ENCODE assay signal across 33 mouse cellular contexts in the genomic region with DNA sequence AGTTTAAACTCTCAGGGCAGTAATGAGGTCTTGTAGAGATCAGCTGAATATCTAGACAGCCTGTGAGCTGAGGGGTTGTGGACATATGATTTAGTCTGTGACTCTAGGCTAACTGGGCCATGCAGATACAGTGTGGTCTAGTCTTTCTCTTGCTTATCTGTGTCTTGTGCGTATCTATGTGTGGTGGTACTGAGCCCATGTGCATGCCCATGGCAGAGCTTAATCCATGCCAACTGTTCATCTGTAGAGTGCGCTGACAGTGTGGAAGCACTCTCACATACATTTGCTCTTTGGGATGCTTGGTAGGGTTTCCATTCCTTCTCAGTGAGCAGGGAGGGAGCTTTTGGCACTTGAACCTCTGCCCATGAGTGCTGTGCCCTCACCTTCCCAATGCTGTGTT. TPM values are rescaled to one million over a fixed set of nuclear protein-coding genes. Genes with fewer than 3 reads are reported as not detected.
DNase-seq lines count a peak whose midpoint lies in the region; ATAC-seq and TF ChIP-seq lines count a peak whose summit lies in the region.
"Had no signal": no experiment of that assay in that cellular context is flagged by ENCODE, and none has a peak within 500 bp of the region (broad histone marks: within the 10 kb centered on the region; RNA-seq: fewer than 3 reads in every experiment).

No protein-coding gene starts in this region.

- TF ChIP-seq POLR2A in cerebellum, adult 2 months (IDR thresholded peaks at IDR 0.05; ENCODE audit: borderline replicate concordance, insufficient read depth, low read length): no peak

- H3K9me3 ChIP-seq in heart, embryonic 10.5 days: no peaks in the 10 kb centered on the region
- no peaks in the 10 kb centered on the region for H3K9me3 ChIP-seq in intestine, embryonic 15.5 days
- no peaks in the 10 kb centered on the region for H3K9me3 ChIP-seq in intestine, embryonic 16.5 days (ENCODE audit: control insufficient read depth, low read length)
- no peaks in the 10 kb centered on the region for H3K9me3 ChIP-seq in liver, embryonic 14.5 days (ENCODE audit: control insufficient read depth, low read length)
- H3K9me3 ChIP-seq: forebrain, embryonic 10.5 days; forebrain, embryonic 13.5 days; G1E had no signal

- no peak overlapping the region for H3K4me2 ChIP-seq in intestine, embryonic 15.5 days (replicated peaks)
- no peak overlapping the region for H3K4me2 ChIP-seq in intestine, embryonic 16.5 days (ENCODE audit: low read depth, low read length)
- H3K4me2 ChIP-seq in liver, embryonic 14.5 days (ENCODE audit: low read depth): peak overlapping the region; percentile 31; the same call in 1 of the 2 replicates
- H3K4me2 ChIP-seq: forebrain, embryonic 13.5 days; hindbrain, embryonic 14.5 days had no signal

- H3K9ac ChIP-seq in intestine, embryonic 15.5 days: no peak overlapping the region
- no peak overlapping the region for H3K9ac ChIP-seq in intestine, embryonic 16.5 days (ENCODE audit: low read depth, low read length)
- H3K9ac ChIP-seq in liver, embryonic 14.5 days (replicated peaks): no peak overlapping the region
- H3K9ac ChIP-seq: forebrain, embryonic 13.5 days; hindbrain, embryonic 14.5 days had no signal

- H3K4me1 ChIP-seq in heart, embryonic 10.5 days: no peaks in the 10 kb centered on the region
- no peaks in the 10 kb centered on the region for H3K4me1 ChIP-seq in intestine, embryonic 15.5 days (replicated peaks)
- 0 out of 2 replicates have a peak, but pooled peaks cover 4% of the 10 kb centered on the region for H3K4me1 ChIP-seq in intestine, embryonic 16.5 days (ENCODE audit: control insufficient read depth, insufficient read depth, low read length)
- peaks cover 0 to 3% of the 10 kb centered on the region in 2 experiments; a peak in 2 of 4 replicates for H3K4me1 ChIP-seq in liver, embryonic 14.5 days (replicated peaks; ENCODE audit: control insufficient read depth in 2 of 2, insufficient read depth in 2 of 2, low read length in 1 of 2)
- H3K4me1 ChIP-seq in cerebellum, adult 2 months (ENCODE audit: control insufficient read depth, insufficient read depth, low read length): no peaks in the 10 kb centered on the region
- H3K4me1 ChIP-seq: forebrain, embryonic 13.5 days had no signal

- H3K27ac ChIP-seq in heart, embryonic 10.5 days: no peak overlapping the region
- no peak overlapping the region for H3K27ac ChIP-seq in intestine, embryonic 15.5 days
- no peak overlapping the region for H3K27ac ChIP-seq in intestine, embryonic 16.5 days (ENCODE audit: low read length)
- no peak overlapping the region for H3K27ac ChIP-seq in liver, embryonic 14.5 days
- no peak overlapping the region for H3K27ac ChIP-seq in cerebellum, adult 2 months (ENCODE audit: insufficient read depth, low read length)
- H3K27ac ChIP-seq: forebrain, embryonic 10.5 days; forebrain, embryonic 13.5 days; heart, adult 2 months; hindbrain, embryonic 14.5 days; hindbrain, postnatal 0 days had no signal

- H3K36me3 ChIP-seq in heart, embryonic 10.5 days: no peaks in the 10 kb centered on the region
- no peaks in the 10 kb centered on the region for H3K36me3 ChIP-seq in intestine, embryonic 15.5 days
- no peaks in the 10 kb centered on the region for H3K36me3 ChIP-seq in intestine, embryonic 16.5 days (ENCODE audit: control insufficient read depth, insufficient read depth, low read length)
- H3K36me3 ChIP-seq in liver, embryonic 14.5 days (replicated peaks; ENCODE audit: control insufficient read depth, insufficient read depth, low read depth): no peaks in the 10 kb centered on the region
- H3K36me3 ChIP-seq: forebrain, embryonic 10.5 days; G1E had no signal

- no peak for TF ChIP-seq CTCF in liver, embryonic 14.5 days (IDR thresholded peaks at IDR 0.05; ENCODE audit: low read depth)
- TF ChIP-seq CTCF in cerebellum, adult 2 months (IDR thresholded peaks at IDR 0.05; ENCODE audit: borderline replicate concordance, insufficient read depth, low read depth, low read length): no peak

- TF ChIP-seq EP300 in liver, embryonic 14.5 days (IDR thresholded peaks at IDR 0.05; ENCODE audit: low read depth): no peak

- peak; percentile 52; the same call in 1 of the 2 replicates for ATAC-seq in intestine, embryonic 15.5 days
- no peak for ATAC-seq in intestine, embryonic 16.5 days
- peak; percentile 68; the same call in 1 of the 2 replicates for ATAC-seq in common myeloid progenitor, adult 5-6 weeks (replicated peaks; ENCODE audit: low read depth, poor library complexity, severe bottlenecking)
- 0 out of 2 replicates have a peak, but pooled peaks have one; percentile 28 for ATAC-seq in liver, embryonic 14.5 days (ENCODE audit: insufficient read depth)
- no peak for ATAC-seq in granulocyte monocyte progenitor cell, adult 5-6 weeks (replicated peaks; ENCODE audit: poor library complexity, severe bottlenecking)
- ATAC-seq: forebrain, embryonic 13.5 days; forebrain, embryonic 16.5 days; hindbrain, postnatal 0 days; inflammation-experienced regulatory T-cells, adult 6 months; Patski had no signal

- WGBS in heart, embryonic 10.5 days: 77% methylated on average over 2 of the region's 2 CpGs
- 88% methylated on average over 2 of the region's 2 CpGs for WGBS in intestine, embryonic 15.5 days
- WGBS in intestine, embryonic 16.5 days: 84% methylated on average over 2 of the region's 2 CpGs
- WGBS in liver, embryonic 14.5 days (ENCODE audit: insufficient replicate concordance): 60% methylated on average over 2 of the region's 2 CpGs
- 62% methylated on average over 2 of the region's 2 CpGs for WGBS in cerebellum, adult 2 months

- peak; percentile 56 for DNase-seq in heart, embryonic 10.5 days (ENCODE audit: low spot score)
- no peak for DNase-seq in heart, adult 18-20 months
- DNase-seq in liver, embryonic 14.5 days (ENCODE audit: low read depth in 3 of 3, low spot score in 3 of 3): no peak
- no peak for DNase-seq in cerebellum, adult 2 months
- DNase-seq: adrenal gland, postnatal 10 days; adrenal gland, postnatal 36 days; B cell, adult 2 months; cerebellum, adult 18-20 months; cerebellum, postnatal 10 days; cerebellum, postnatal 36 days; gastrocnemius, postnatal 10 days; gastrocnemius, postnatal 36 days; heart, adult 2 months; heart, postnatal 4 days; kidney, adult 11 months had no signal

- no peak overlapping the region for H3K4me3 ChIP-seq in heart, embryonic 10.5 days
- H3K4me3 ChIP-seq in intestine, embryonic 15.5 days (replicated peaks): no peak overlapping the region
- H3K4me3 ChIP-seq in intestine, embryonic 16.5 days (ENCODE audit: low read length): no peak overlapping the region
- no peak overlapping the region for H3K4me3 ChIP-seq in liver, embryonic 14.5 days (ENCODE audit: insufficient read depth in 1 of 2, low read depth in 2 of 2, low read length in 2 of 2)
- no peak overlapping the region for H3K4me3 ChIP-seq in cerebellum, adult 2 months (replicated peaks; ENCODE audit: insufficient read depth, low read depth, low read length)
- H3K4me3 ChIP-seq: forebrain, embryonic 10.5 days; forebrain, embryonic 13.5 days; heart, adult 2 months had no signal

- H3K27me3 ChIP-seq in heart, embryonic 10.5 days (ENCODE audit: insufficient read depth, poor library complexity, severe bottlenecking): 0 out of 2 replicates have a peak, but pooled peaks cover 4% of the 10 kb centered on the region
- H3K27me3 ChIP-seq in intestine, embryonic 15.5 days (replicated peaks): no peaks in the 10 kb centered on the region
- H3K27me3 ChIP-seq in intestine, embryonic 16.5 days (replicated peaks; ENCODE audit: control insufficient read depth, insufficient read depth, low read length): no peaks in the 10 kb centered on the region
- no peaks in the 10 kb centered on the region for H3K27me3 ChIP-seq in liver, embryonic 14.5 days (ENCODE audit: control insufficient read depth, insufficient read depth, low read length)
- H3K27me3 ChIP-seq in cerebellum, adult 2 months (ENCODE audit: control insufficient read depth, insufficient read depth, low read length): no peaks in the 10 kb centered on the region

RNA-seq across cellular contexts. Expression of gene Cdc20b, which starts 13.4 kb away (rescaled TPM):
- polyA plus RNA-seq in heart, embryonic 10.5 days (2016; fragmentation: Nextera tagmentation; extraction: Ambion mirVana): not detected in 2 replicates
- total RNA-seq in heart, adult 18-20 months (2021): not detected
- not detected in 2 replicates for polyA plus RNA-seq in intestine, embryonic 15.5 days (2015; fragmentation: Nextera tagmentation; extraction: Ambion mirVana)
- polyA plus RNA-seq in intestine, embryonic 16.5 days (2015; fragmentation: Nextera tagmentation; extraction: Ambion mirVana): not detected in 2 replicates
- not detected in 2 replicates for total RNA-seq in common myeloid progenitor, adult 5-6 weeks (2017)
- polyA plus RNA-seq in liver, embryonic 14.5 days (2012; rRNA removed): 0.02 TPM in 1 of 2 replicates, not detected in the other
- polyA plus RNA-seq in liver, embryonic 14.5 days (2014; fragmentation: Nextera tagmentation; extraction: Ambion mirVana): not detected in 2 replicates
- polyA plus RNA-seq in cerebellum, adult 2 months (2012; rRNA removed): 0.14 TPM in 1 of 2 replicates, not detected in the other
- total RNA-seq in granulocyte monocyte progenitor cell, adult 5-6 weeks (2014; fragmentation: Nextera tagmentation): not detected in 2 replicates
- total RNA-seq in granulocyte monocyte progenitor cell, adult 5-6 weeks (2017): not detected in 2 replicates
- total RNA-seq: adrenal gland, adult 18-20 months; adrenal gland, postnatal 10 days; adrenal gland, postnatal 36 days; CH12.LX; G1E; gastrocnemius, adult 18-20 months; gastrocnemius, postnatal 10 days; gastrocnemius, postnatal 36 days; heart, adult 2 months; heart, postnatal 4 days had no signal
- polyA plus RNA-seq: embryonic facial prominence, embryonic 11.5 days; G1E; heart, embryonic 14.5 days; heart, postnatal 0 days; inflammation-experienced regulatory T-cells, adult 6 months; Patski had no signal

RNA-seq across cellular contexts. Expression of gene Gpx8, which starts 24.7 kb away (rescaled TPM):
- 124 and 134 TPM in 2 replicates for polyA plus RNA-seq in heart, embryonic 10.5 days (2016; fragmentation: Nextera tagmentation; extraction: Ambion mirVana)
- 10 to 100 TPM; 31.2 to 42.3 TPM for total RNA-seq in heart, adult 18-20 months (2021)
- polyA plus RNA-seq in intestine, embryonic 15.5 days (2015; fragmentation: Nextera tagmentation; extraction: Ambion mirVana): 106 and 119 TPM in 2 replicates
- polyA plus RNA-seq in intestine, embryonic 16.5 days (2015; fragmentation: Nextera tagmentation; extraction: Ambion mirVana): 80.4 and 91.0 TPM in 2 replicates
- total RNA-seq in common myeloid progenitor, adult 5-6 weeks (2017): 2.1 TPM in 1 of 2 replicates, not detected in the other
- polyA plus RNA-seq in liver, embryonic 14.5 days (2012; rRNA removed): 2.2 and 3.1 TPM in 2 replicates
- 6.4 and 6.8 TPM in 2 replicates for polyA plus RNA-seq in liver, embryonic 14.5 days (2014; fragmentation: Nextera tagmentation; extraction: Ambion mirVana)
- polyA plus RNA-seq in cerebellum, adult 2 months (2012; rRNA removed): 7.8 and 9.5 TPM in 2 replicates
- total RNA-seq in granulocyte monocyte progenitor cell, adult 5-6 weeks (2014; fragmentation: Nextera tagmentation): not detected in 2 replicates
- not detected in 2 replicates for total RNA-seq in granulocyte monocyte progenitor cell, adult 5-6 weeks (2017)
- total RNA-seq: CH12.LX had no signal
- polyA plus RNA-seq: G1E; inflammation-experienced regulatory T-cells, adult 6 months had no signal

RNA-seq across cellular contexts. Expression of gene Mcidas, which starts 27.9 kb away (rescaled TPM):
- 0.13 TPM in 1 of 2 replicates, not detected in the other for polyA plus RNA-seq in heart, embryonic 10.5 days (2016; fragmentation: Nextera tagmentation; extraction: Ambion mirVana)
- total RNA-seq in heart, adult 18-20 months (2021): not detected
- 0.09 TPM in 1 of 2 replicates, not detected in the other for polyA plus RNA-seq in intestine, embryonic 15.5 days (2015; fragmentation: Nextera tagmentation; extraction: Ambion mirVana)
- polyA plus RNA-seq in intestine, embryonic 16.5 days (2015; fragmentation: Nextera tagmentation; extraction: Ambion mirVana): 0.05 TPM in 1 of 2 replicates, not detected in the other
- total RNA-seq in common myeloid progenitor, adult 5-6 weeks (2017): not detected in 2 replicates
- not detected in 2 replicates for polyA plus RNA-seq in liver, embryonic 14.5 days (2012; rRNA removed)
- polyA plus RNA-seq in liver, embryonic 14.5 days (2014; fragmentation: Nextera tagmentation; extraction: Ambion mirVana): not detected in 2 replicates
- 0.05 and 0.07 TPM in 2 replicates for polyA plus RNA-seq in cerebellum, adult 2 months (2012; rRNA removed)
- total RNA-seq in granulocyte monocyte progenitor cell, adult 5-6 weeks (2014; fragmentation: Nextera tagmentation): not detected in 2 replicates
- not detected in 2 replicates for total RNA-seq in granulocyte monocyte progenitor cell, adult 5-6 weeks (2017)
- total RNA-seq: adrenal gland, adult 18-20 months; adrenal gland, postnatal 10 days; adrenal gland, postnatal 36 days; CH12.LX; gastrocnemius, adult 18-20 months; gastrocnemius, postnatal 10 days; gastrocnemius, postnatal 36 days; heart, adult 2 months; heart, postnatal 4 days had no signal
- polyA plus RNA-seq: embryonic facial prominence, embryonic 11.5 days; G1E; heart, embryonic 14.5 days; heart, postnatal 0 days; inflammation-experienced regulatory T-cells, adult 6 months had no signal

RNA-seq across cellular contexts. Expression of gene Ccno, which starts 33.9 kb away (rescaled TPM):
- polyA plus RNA-seq in heart, embryonic 10.5 days (2016; fragmentation: Nextera tagmentation; extraction: Ambion mirVana): 0.10 TPM in 1 of 2 replicates, not detected in the other
- under 1 TPM in 1 of 2 experiments, not detected in 1; 0.21 TPM for total RNA-seq in heart, adult 18-20 months (2021)
- polyA plus RNA-seq in intestine, embryonic 15.5 days (2015; fragmentation: Nextera tagmentation; extraction: Ambion mirVana): 0.27 and 0.34 TPM in 2 replicates
- polyA plus RNA-seq in intestine, embryonic 16.5 days (2015; fragmentation: Nextera tagmentation; extraction: Ambion mirVana): 0.13 and 0.32 TPM in 2 replicates
- total RNA-seq in common myeloid progenitor, adult 5-6 weeks (2017): not detected in 2 replicates
- polyA plus RNA-seq in liver, embryonic 14.5 days (2012; rRNA removed): 0.06 and 0.13 TPM in 2 replicates
- not detected in 2 replicates for polyA plus RNA-seq in liver, embryonic 14.5 days (2014; fragmentation: Nextera tagmentation; extraction: Ambion mirVana)
- 0.76 and 0.82 TPM in 2 replicates for polyA plus RNA-seq in cerebellum, adult 2 months (2012; rRNA removed)
- total RNA-seq in granulocyte monocyte progenitor cell, adult 5-6 weeks (2014; fragmentation: Nextera tagmentation): 1.7 TPM in 1 of 2 replicates, not detected in the other
- 1.3 and 6.3 TPM in 2 replicates for total RNA-seq in granulocyte monocyte progenitor cell, adult 5-6 weeks (2017)
- total RNA-seq: gastrocnemius, adult 18-20 months; gastrocnemius, postnatal 36 days had no signal
- polyA plus RNA-seq: G1E; inflammation-experienced regulatory T-cells, adult 6 months had no signal

Comparison
In these comparisons a context has a peak if more than half of its experiments do, and no peak if none do; other contexts are left out.
1. ATAC-seq: peak in intestine, embryonic 15.5 days (single experiment), common myeloid progenitor, adult 5-6 weeks (single experiment) and liver, embryonic 14.5 days (single experiment); none in intestine, embryonic 16.5 days (single experiment) and granulocyte monocyte progenitor cell, adult 5-6 weeks (single experiment).